27 mouse cellular contexts compared by ENCODE assay signal in genomic region chr19:59188981-59189380, GRCm38 (mm10). TPM values are rescaled to one million over a fixed set of nuclear protein-coding genes. Genes with fewer than 3 reads are reported as not detected.
"Had no signal": no experiment of that assay in that cellular context is flagged by ENCODE, and none has a peak within 500 bp of the region (broad histone marks: within the 10 kb centered on the region; RNA-seq: fewer than 3 reads in every experiment).

No protein-coding gene starts in this region.

- DNase-seq: kidney, adult 8-10 months; kidney, postnatal 14 days; kidney, postnatal 4 days; left cerebral cortex, postnatal 4 days; liver, postnatal 0 days; lung, embryonic 14.5 days; midbrain, embryonic 14.5 days; thymus, adult 18-20 months; thymus, postnatal 36 days had no signal

- ATAC-seq: liver, postnatal 0 days; lung, postnatal 0 days had no signal

- H3K4me2 ChIP-seq: kidney, embryonic 15.5 days; limb, embryonic 15.5 days; liver, embryonic 11.5 days; lung, embryonic 14.5 days had no signal

- H3K4me3 ChIP-seq: kidney, embryonic 15.5 days; limb, embryonic 15.5 days had no signal

- H3K36me3 ChIP-seq: kidney, embryonic 15.5 days; limb, embryonic 15.5 days had no signal

- H3K9me3 ChIP-seq: kidney, embryonic 15.5 days; limb, embryonic 15.5 days had no signal

- H3K27ac ChIP-seq: kidney, embryonic 15.5 days; limb, embryonic 15.5 days; liver, embryonic 14.5 days; macrophage; stomach, postnatal 0 days had no signal

- H3K9ac ChIP-seq: kidney, embryonic 15.5 days; limb, embryonic 15.5 days; liver, embryonic 14.5 days; liver, postnatal 0 days; lung, embryonic 14.5 days had no signal

RNA-seq across cellular contexts. Expression of gene Vax1, which starts 19.1 kb away (rescaled TPM):
- total RNA-seq: megakaryocyte, adult 5-6 weeks; midbrain, postnatal 0 days had no signal
- polyA plus RNA-seq: kidney, embryonic 15.5 days; limb, embryonic 15.5 days; liver, embryonic 11.5 days; liver, embryonic 14.5 days; liver, postnatal 0 days; lung, embryonic 14.5 days; lung, postnatal 0 days; macrophage; midbrain, embryonic 14.5 days; neural tube, embryonic 11.5 days; neural tube, embryonic 14.5 days; small intestine, adult 2 months; stomach, embryonic 14.5 days; stomach, postnatal 0 days; urinary bladder, adult 2 months had no signal

RNA-seq across cellular contexts. Expression of gene Kcnk18, which starts 30.0 kb away (rescaled TPM):
- total RNA-seq: layer of hippocampus, adult 18-20 months; layer of hippocampus, postnatal 14 days; left cerebral cortex, adult 8-10 months; left cerebral cortex, postnatal 14 days; left cerebral cortex, postnatal 4 days; megakaryocyte, adult 5-6 weeks; midbrain, postnatal 0 days had no signal
- polyA plus RNA-seq: kidney, embryonic 15.5 days; limb, embryonic 15.5 days; liver, embryonic 11.5 days; liver, embryonic 14.5 days; liver, postnatal 0 days; lung, embryonic 14.5 days; lung, postnatal 0 days; macrophage; midbrain, embryonic 14.5 days; midbrain, postnatal 0 days; neural tube, embryonic 11.5 days; neural tube, embryonic 14.5 days; small intestine, adult 2 months; stomach, embryonic 14.5 days; stomach, postnatal 0 days; urinary bladder, adult 2 months had no signal
